In genomic region chr2:14279795-14280194, GRCm38 (mm10) we compare ENCODE assay signal across 25 mouse cellular contexts. TPM values are rescaled to one million over a fixed set of nuclear protein-coding genes. Genes with fewer than 3 reads are reported as not detected.
DNase-seq lines count a peak whose midpoint lies in the region; ATAC-seq and TF ChIP-seq lines count a peak whose summit lies in the region.
"Had no signal": no experiment of that assay in that cellular context is flagged by ENCODE, and none has a peak within 500 bp of the region (broad histone marks: within the 10 kb centered on the region; RNA-seq: fewer than 3 reads in every experiment).

No protein-coding gene starts in this region.

- no peak for TF ChIP-seq RAD21 in CH12.LX (IDR thresholded peaks at IDR 0.05; ENCODE audit: low read depth, low read length)

- dilution Hi-C loops in CH12.LX (cut with MboI; ENCODE audit: extremely low pct_ligation_motif_present, extremely low pct_unique_long_range_greater_than_20kb, low sequenced_read_pairs), result no loop called here

- WGBS in intestine, embryonic 15.5 days, result 61% methylated on average over 6 of the region's 6 CpGs

- peak; percentile 10 for DNase-seq in embryo, embryonic 10 days (ENCODE audit: low spot score)
- no peak for DNase-seq in embryo, embryonic 10.5 days (ENCODE audit: low spot score)
- no peak for DNase-seq in CH12.LX (ENCODE audit: extremely low read depth)
- peak; percentile 17 for DNase-seq in mesoderm, embryonic 11.5 days (ENCODE audit: low read depth, low spot score)
- no peak for DNase-seq in frontal cortex, postnatal 10 days (ENCODE audit: low spot score in 2 of 2)
- DNase-seq in layer of hippocampus, adult 18-20 months (ENCODE audit: low spot score in 2 of 2), result no peak
- DNase-seq: adrenal gland, adult 2 months; adrenal gland, postnatal 10 days; adrenal gland, postnatal 25 days; B cell, adult 2 months; cerebellum, adult 11 months; cerebellum, adult 18-20 months; cerebellum, adult 8-10 months; cerebellum, adult 9-11 months; cerebellum, postnatal 14 days; cerebellum, postnatal 36 days had no signal

- TF ChIP-seq POLR2A in CH12.LX (IDR thresholded peaks at IDR 0.05; ENCODE audit: low read depth, low read length), result no peak

- H3K9ac ChIP-seq in CH12.LX (ENCODE audit: insufficient read depth, low read depth), result no peak overlapping the region
- no peak overlapping the region for H3K9ac ChIP-seq in intestine, embryonic 15.5 days
- H3K9ac ChIP-seq: embryonic facial prominence, embryonic 13.5 days; embryonic facial prominence, embryonic 15.5 days; forebrain, embryonic 12.5 days had no signal

- no peak for TF ChIP-seq EP300 in CH12.LX (IDR thresholded peaks at IDR 0.05; ENCODE audit: low read length)

- H3K36me3 ChIP-seq in CH12.LX (replicated peaks in 1 of 2; ENCODE audit: control insufficient read depth in 1 of 2, insufficient read depth in 1 of 2, low read length in 1 of 2), result no peaks in the 10 kb centered on the region
- no peaks in the 10 kb centered on the region for H3K36me3 ChIP-seq in intestine, embryonic 15.5 days
- H3K36me3 ChIP-seq: embryonic facial prominence, embryonic 13.5 days; embryonic facial prominence, embryonic 15.5 days; forebrain, embryonic 10.5 days; forebrain, embryonic 12.5 days had no signal

- 0 out of 2 replicates have a peak overlapping the region, but pooled peaks have one; percentile 36 for H3K4me2 ChIP-seq in CH12.LX (ENCODE audit: insufficient read depth, low read depth, poor library complexity, severe bottlenecking)
- no peak overlapping the region for H3K4me2 ChIP-seq in intestine, embryonic 15.5 days (replicated peaks)
- H3K4me2 ChIP-seq: embryonic facial prominence, embryonic 13.5 days; embryonic facial prominence, embryonic 15.5 days; forebrain, embryonic 12.5 days had no signal

- H3K9me3 ChIP-seq in CH12.LX (replicated peaks; ENCODE audit: low read length), result no peaks in the 10 kb centered on the region
- no peaks in the 10 kb centered on the region for H3K9me3 ChIP-seq in intestine, embryonic 15.5 days
- H3K9me3 ChIP-seq: embryonic facial prominence, embryonic 13.5 days; embryonic facial prominence, embryonic 15.5 days; forebrain, embryonic 10.5 days; forebrain, embryonic 12.5 days had no signal

- no peak overlapping the region for H3K4me3 ChIP-seq in CH12.LX (replicated peaks in 1 of 3; ENCODE audit: low read depth in 2 of 3, low read length in 2 of 3, poor library complexity in 1 of 3)
- H3K4me3 ChIP-seq in intestine, embryonic 15.5 days (replicated peaks), result no peak overlapping the region
- H3K4me3 ChIP-seq: embryonic facial prominence, embryonic 13.5 days; embryonic facial prominence, embryonic 15.5 days; erythroblast, embryonic 14.5 days; forebrain, embryonic 10.5 days; forebrain, embryonic 12.5 days had no signal

- no peak for TF ChIP-seq CTCF in CH12.LX (conservative IDR thresholded peaks at IDR 0.05 in 1 of 2, IDR thresholded peaks at IDR 0.05 in 1 of 2; ENCODE audit: low read depth in 2 of 2, low read length in 2 of 2)

- H3K27me3 ChIP-seq in CH12.LX (replicated peaks), result no peaks in the 10 kb centered on the region
- H3K27me3 ChIP-seq in intestine, embryonic 15.5 days (replicated peaks), result no peaks in the 10 kb centered on the region
- H3K27me3 ChIP-seq: embryonic facial prominence, embryonic 13.5 days; embryonic facial prominence, embryonic 15.5 days; forebrain, embryonic 12.5 days had no signal

- H3K4me1 ChIP-seq in CH12.LX (ENCODE audit: control insufficient read depth in 1 of 2, insufficient read depth in 2 of 2), result peaks cover 3 to 32% of the 10 kb centered on the region in 2 experiments; a peak in 2 of 4 replicates
- H3K4me1 ChIP-seq in intestine, embryonic 15.5 days (replicated peaks), result 0 out of 2 replicates have a peak, but pooled peaks cover 2% of the 10 kb centered on the region
- H3K4me1 ChIP-seq: embryonic facial prominence, embryonic 13.5 days; embryonic facial prominence, embryonic 15.5 days; forebrain, embryonic 10.5 days; forebrain, embryonic 12.5 days had no signal

- peak; percentile 58; the same call in 1 of the 2 replicates for ATAC-seq in intestine, embryonic 15.5 days
- ATAC-seq: CD4-positive, CD25-positive, alpha-beta regulatory T cell, adult 4 months; forebrain, embryonic 14.5 days; forebrain, embryonic 16.5 days had no signal

- in situ Hi-C loops in CH12.LX (cut with MboI; ENCODE audit: low pct_ligation_motif_present, low pct_unique_long_range_greater_than_20kb, low sequenced_read_pairs), result no loop called here

- no peak overlapping the region for H3K27ac ChIP-seq in CH12.LX (ENCODE audit: insufficient read depth, low read depth)
- H3K27ac ChIP-seq in intestine, embryonic 15.5 days, result no peak overlapping the region
- H3K27ac ChIP-seq: embryonic facial prominence, embryonic 13.5 days; embryonic facial prominence, embryonic 15.5 days; forebrain, embryonic 10.5 days; forebrain, embryonic 12.5 days had no signal

- H3K79me2 ChIP-seq in CH12.LX (replicated peaks; ENCODE audit: control insufficient read depth, extremely low read depth, insufficient read depth, poor library complexity, severe bottlenecking), result no peaks in the 10 kb centered on the region

TF ChIP-seq in CH12.LX, 34 proteins besides CTCF, POLR2A, EP300 and RAD21:
- TF ChIP-seq BHLHE40 (IDR thresholded peaks at IDR 0.05; ENCODE audit: low read depth, low read length), result no peak
- TF ChIP-seq TCF12 (IDR thresholded peaks at IDR 0.05; ENCODE audit: low read depth, low read length), result no peak
- no peak for TF ChIP-seq ELF1 (IDR thresholded peaks at IDR 0.05; ENCODE audit: low read depth, low read length)
- TF ChIP-seq KAT2A (IDR thresholded peaks at IDR 0.05; ENCODE audit: insufficient replicate concordance, low read length), result no peak
- no peak for TF ChIP-seq CHD1 (IDR thresholded peaks at IDR 0.05; ENCODE audit: low read depth, low read length)
- no peak for TF ChIP-seq ZNF384 (IDR thresholded peaks at IDR 0.05; ENCODE audit: low read depth, low read length)
- TF ChIP-seq MAFK (IDR thresholded peaks at IDR 0.05; ENCODE audit: insufficient replicate concordance, low read length), result no peak
- no peak for TF ChIP-seq SMC3 (IDR thresholded peaks at IDR 0.05; ENCODE audit: low read depth, low read length)
- TF ChIP-seq NELFE (IDR thresholded peaks at IDR 0.05; ENCODE audit: low read depth, low read length), result no peak
- no peak for TF ChIP-seq JUND (conservative IDR thresholded peaks at IDR 0.05; ENCODE audit: low read depth, low read length)
- TF ChIP-seq MAX (IDR thresholded peaks at IDR 0.05; ENCODE audit: low read length), result no peak
- no peak for TF ChIP-seq MYC (IDR thresholded peaks at IDR 0.05; ENCODE audit: low read depth, low read length)
- no peak for TF ChIP-seq NRF1 (IDR thresholded peaks at IDR 0.05; ENCODE audit: low read depth, low read length)
- TF ChIP-seq ZMIZ1 (IDR thresholded peaks at IDR 0.05; ENCODE audit: low read depth, low read length), result no peak
- no peak for TF ChIP-seq JUN (IDR thresholded peaks at IDR 0.05; ENCODE audit: insufficient read depth, low read depth, low read length)
- no peak for TF ChIP-seq MAZ (IDR thresholded peaks at IDR 0.05; ENCODE audit: low read depth, low read length)

RNA-seq across cellular contexts. Expression of gene Mrc1, which starts 50.6 kb away (rescaled TPM):
- total RNA-seq in CH12.LX (2012; rRNA removed), result 0.13 and 0.17 TPM in 2 replicates
- 0.66 and 0.89 TPM in 2 replicates for total RNA-seq in CH12.LX (2014; rRNA removed)
- 0.73 and 0.89 TPM in 2 replicates for polyA plus RNA-seq in CH12.LX (2012; ENCODE audit: insufficient read length, low read depth)
- polyA plus RNA-seq in intestine, embryonic 15.5 days (2015; fragmentation: Nextera tagmentation; extraction: Ambion mirVana), result 6.5 and 7.0 TPM in 2 replicates
- 1 to 10 TPM; 2.7 to 2.9 TPM for total RNA-seq in layer of hippocampus, adult 18-20 months (2021)

Comparison
In these comparisons a context has a peak if more than half of its experiments do, and no peak if none do; other contexts are left out.
1. DNase-seq: peak in embryo, embryonic 10 days (single experiment) and mesoderm, embryonic 11.5 days (single experiment); none in embryo, embryonic 10.5 days (single experiment), CH12.LX (single experiment), frontal cortex, postnatal 10 days (0 of 2) and layer of hippocampus, adult 18-20 months (0 of 2).